Mouse (Mus musculus) ES-E14 (cell line): ENCODE data around the gene Foxe1. TPM values are rescaled to one million over a fixed set of nuclear protein-coding genes. Genes with fewer than 3 reads are reported as not detected.

Experiments used
- DNase-seq: peaks from one replicate; pipeline ENCODE4 v3.0.0-alpha.2; 2013; ENCODE audit warnings: low read depth, low spot score
- H3K27ac ChIP-seq: 2 replicates; pipeline ENCODE4 v1.5.1; 2012; ENCODE audit warnings: low read depth, mild to moderate bottlenecking, low read length, moderate library complexity, mixed read lengths; ENCODE audit not compliant: poor library complexity, insufficient read depth, severe bottlenecking
- H3K36me3 ChIP-seq: 2 replicates; pipeline ENCODE4 v1.6.1; 2012; ENCODE audit warnings: mild to moderate bottlenecking, low read length, moderate library complexity, mixed read lengths; ENCODE audit not compliant: control insufficient read depth, poor library complexity, insufficient read depth, severe bottlenecking
- H3K4me1 ChIP-seq, 2 experiments: fragments of 150-350 bp in 1 of 2; sonication (generic) in 1 of 2; 2 replicates each; pipeline ENCODE4 v1.6.1; 2012; ENCODE audit warnings: low read length in 2 of 2, mild to moderate bottlenecking in 1 of 2, mixed read lengths in 1 of 2; ENCODE audit not compliant: control insufficient read depth in 2 of 2, insufficient read depth in 2 of 2, poor library complexity in 1 of 2
- H3K4me3 ChIP-seq, 2 experiments: fragments of 150-350 bp in 1 of 2; sonication (generic) in 1 of 2; 2 replicates each; pipeline ENCODE4 v1.5.1; 2012; ENCODE audit warnings: low read length in 2 of 2, low read depth in 1 of 2, mild to moderate bottlenecking in 1 of 2, mixed read lengths in 1 of 2; ENCODE audit not compliant: insufficient read depth in 1 of 2, poor library complexity in 1 of 2, severe bottlenecking in 1 of 2
- H3K9ac ChIP-seq: 2 replicates; pipeline ENCODE4 v1.6.1; 2012; ENCODE audit warnings: low read depth, mild to moderate bottlenecking, low read length, mixed read lengths; ENCODE audit not compliant: poor library complexity, insufficient read depth, severe bottlenecking
- H3K9me3 ChIP-seq: fragments of 150-350 bp; sonication (generic); 2 replicates; pipeline ENCODE4 v1.6.1; 2012; ENCODE audit warnings: low read depth, mild to moderate bottlenecking, low read length; ENCODE audit not compliant: control insufficient read depth, insufficient read depth
- CHD2 ChIP-seq: IDR thresholded peaks from 2 replicates; pipeline ENCODE4 v1.6.1; 2014; ENCODE audit warnings: mild to moderate bottlenecking, low read depth, low read length, inconsistent platforms
- HCFC1 ChIP-seq: IDR thresholded peaks from 2 replicates; pipeline ENCODE4 v1.6.1; 2012; ENCODE audit warnings: low read length, inconsistent platforms, borderline replicate concordance; ENCODE audit not compliant: insufficient read depth
- MAFK ChIP-seq: IDR thresholded peaks from 2 replicates; pipeline ENCODE4 v1.6.1; 2014; ENCODE audit warnings: mild to moderate bottlenecking, low read depth, low read length, inconsistent platforms; ENCODE audit not compliant: insufficient read depth
- ZC3H11A ChIP-seq: IDR thresholded peaks from 2 replicates; pipeline ENCODE4 v1.6.1; 2012; ENCODE audit warnings: low read depth, mild to moderate bottlenecking, inconsistent platforms, low read length, borderline replicate concordance
- ZNF384 ChIP-seq: IDR thresholded peaks from 2 replicates; pipeline ENCODE4 v1.6.1; 2012; ENCODE audit warnings: low read depth, low read length, inconsistent platforms
- in situ Hi-C, 2 experiments: fragments of 600-800 bp; cut with MboI; formaldehyde crosslinking; loops; one replicate each; pipeline ENCODE4 v1.15.1; 2025; ENCODE audit warnings: low sequenced_read_pairs in 2 of 2, inconsistent platforms in 1 of 2; ENCODE audit not compliant: unreplicated experiment in 2 of 2
- total RNA-seq: library from RNA; depleted of rRNA; stranded (reverse); fragments of 300-350 nt; gene quantifications from 2 replicates; pipeline ENCODE4 v1.2.3, GENCODE M21; 2012

Gene Foxe1
- total RNA-seq, 1 experiment, result 0.22 TPM

DNA sequence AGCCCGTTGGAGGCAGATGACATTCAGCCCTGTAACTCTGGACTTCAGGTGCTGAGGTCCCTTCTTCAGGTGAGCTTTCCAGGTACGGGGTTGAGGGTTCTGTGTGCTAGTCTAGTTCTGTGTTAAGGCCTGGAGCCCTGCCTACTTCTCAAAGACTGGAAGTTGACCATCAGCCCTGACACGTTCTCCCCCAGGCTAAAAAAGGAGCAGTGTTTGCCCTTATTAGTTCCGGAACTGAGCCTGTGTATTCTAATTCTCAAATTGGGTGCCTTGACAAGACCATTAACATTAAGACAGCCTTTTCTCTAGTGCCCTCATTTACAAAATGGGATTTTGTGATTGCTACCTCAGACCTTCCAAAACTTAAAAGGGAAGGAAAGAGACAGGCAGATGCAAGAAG lies 3.7 kb downstream of the Foxe1 start:
- no peak for DNase-seq
- in situ Hi-C loops, result loop anchor here in 1 of 2 experiments (25.0 kb wide), 1 partner anchor 1690 kb away; the partner anchor contains the start of gene Nr4a3
- Histone ChIP-seq H3K9ac (no peak overlapping the region), H3K36me3 (no peaks in the 10 kb centered on the region), H3K9me3 (no peaks in the 10 kb centered on the region), H3K4me1 (peaks cover 0 to 8% of the 10 kb centered on the region in 2 experiments; a peak in 1 of 4 replicates), H3K4me3 (no peak overlapping the region), H3K27ac (no peak overlapping the region)
- TF ChIP-seq ZNF384, result no peak
- no peak for TF ChIP-seq MAFK
- TF ChIP-seq CHD2, result no peak
- no peak for TF ChIP-seq ZC3H11A
- no peak for TF ChIP-seq HCFC1

- no peaks in the 10 kb centered on the region for H3K9me3 ChIP-seq
- H3K36me3 ChIP-seq, result no peaks in the 10 kb centered on the region
- in situ Hi-C loops, result loop anchor here in 1 of 2 experiments (25.0 kb wide), 1 partner anchor 1689 kb away; the partner anchor contains the start of gene Nr4a3
- H3K9ac ChIP-seq, result 0 out of 2 replicates have a peak overlapping the region, but pooled peaks have one; percentile 14
- no peak for DNase-seq
- TF ChIP-seq MAFK (no peak), HCFC1 (no peak), CHD2 (no peak), ZNF384 (no peak), ZC3H11A (no peak)
- H3K4me1 ChIP-seq, result peaks cover 2 to 9% of the 10 kb centered on the region in 2 experiments; a peak in 1 of 4 replicates
- H3K27ac ChIP-seq, result no peak overlapping the region
- no peak overlapping the region for H3K4me3 ChIP-seq
These were observed 4.4 kb downstream of the Foxe1 start for GRCm38 (mm10) chr4:46347580-46348515.

DNA sequence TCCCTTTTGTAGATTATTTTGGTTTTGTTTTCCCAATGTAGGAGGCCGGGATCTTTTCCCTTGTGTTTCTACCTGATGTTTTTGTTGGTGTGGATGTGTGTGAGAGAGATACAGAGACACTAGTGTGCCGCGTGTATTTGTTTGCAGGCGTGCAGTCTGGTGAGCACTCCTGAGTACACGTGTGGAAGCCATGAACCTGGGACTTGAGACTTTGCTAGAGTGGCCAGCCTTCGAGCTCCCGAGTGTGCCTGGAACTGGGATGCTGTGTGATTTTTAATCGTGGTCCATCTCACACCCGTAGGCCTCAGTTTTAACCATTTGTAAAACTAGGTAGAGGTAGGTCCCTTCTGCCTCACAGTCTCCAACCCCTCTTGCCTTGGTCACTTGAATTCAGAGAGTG lies 5.5 kb downstream of the Foxe1 start:
- no peak for DNase-seq
- H3K36me3 ChIP-seq, result no peaks in the 10 kb centered on the region

GRCm38 (mm10) chr4:46349530-46349929 lies 6.1 kb downstream of the Foxe1 start:
- in situ Hi-C loops, result loop anchor here in 1 of 2 experiments (25.0 kb wide), 1 partner anchor 1688 kb away; the partner anchor contains the start of gene Nr4a3
- Histone ChIP-seq H3K9ac (no peak overlapping the region), H3K36me3 (no peaks in the 10 kb centered on the region), H3K4me1 (peaks cover 2 to 13% of the 10 kb centered on the region in 2 experiments; a peak in 1 of 4 replicates), H3K27ac (no peak overlapping the region), H3K4me3 (no peak overlapping the region), H3K9me3 (no peaks in the 10 kb centered on the region)
- DNase-seq, result no peak
- TF ChIP-seq CHD2 (no peak), ZC3H11A (no peak), MAFK (no peak), ZNF384 (no peak), HCFC1 (no peak)

More for the DNA sequence above, 5.5 kb downstream of the Foxe1 start:
- H3K4me1 ChIP-seq, result peaks cover 2 to 13% of the 10 kb centered on the region in 2 experiments; a peak in 1 of 4 replicates
- H3K9ac ChIP-seq, result no peak overlapping the region
- TF ChIP-seq MAFK (no peak), ZNF384 (no peak), ZC3H11A (no peak), CHD2 (no peak), HCFC1 (no peak)
- no peaks in the 10 kb centered on the region for H3K9me3 ChIP-seq
- H3K27ac ChIP-seq, result no peak overlapping the region
- in situ Hi-C loops, result loop anchor here in 1 of 2 experiments (25.0 kb wide), 1 partner anchor 1688 kb away; the partner anchor contains the start of gene Nr4a3
- no peak overlapping the region for H3K4me3 ChIP-seq
